Mouse (Mus musculus) heart, postnatal 0 days (tissue): ENCODE measurements at regions not wholly inside any gene's neighbourhood (a gene's known extent, or its start where the extent isn't known, plus 50 kb on each side); places are given as distances from the start of the nearest gene placed in this dataset.

Experiments used
- ATAC-seq: fragments of 200-750 bp; cut with Nextera tagmentation; 2 replicates; pipeline ENCODE4 v1.8.0; 2017; ENCODE audit warnings: low read depth, moderate number of reproducible peaks, moderate library complexity; ENCODE audit not compliant: insufficient read depth
- DNase-seq: peaks from one replicate; pipeline ENCODE4 v3.0.0-alpha.2; 2016; ENCODE audit warnings: low spot score
- H3K27ac ChIP-seq: fragments of 300-500 bp; sonication (generic); 2 replicates; pipeline ENCODE4 v1.5.1; 2014; ENCODE audit warnings: low read depth, mild to moderate bottlenecking
- H3K27me3 ChIP-seq: fragments of 300-500 bp; sonication (generic); 2 replicates; pipeline ENCODE4 v1.6.1; 2014; ENCODE audit warnings: low read length, mixed read lengths; ENCODE audit not compliant: control insufficient read depth, insufficient read depth
- H3K36me3 ChIP-seq: fragments of 300-500 bp; sonication (generic); replicated peaks from 2 replicates; pipeline ENCODE4 v1.6.1; 2014; ENCODE audit warnings: low read length, mixed read lengths; ENCODE audit not compliant: control insufficient read depth, insufficient read depth
- H3K4me1 ChIP-seq: fragments of 300-500 bp; sonication (generic); 2 replicates; pipeline ENCODE4 v1.6.1; 2014; ENCODE audit warnings: antibody characterized with exemption; ENCODE audit not compliant: control insufficient read depth, insufficient read depth
- H3K4me2 ChIP-seq: fragments of 300-500 bp; sonication (generic); 2 replicates; pipeline ENCODE4 v1.6.1; 2014; ENCODE audit warnings: low read depth, mild to moderate bottlenecking, low read length, moderate library complexity
- H3K4me3 ChIP-seq: fragments of 300-500 bp; sonication (generic); 2 replicates; pipeline ENCODE4 v1.5.1; 2014; ENCODE audit warnings: low read depth, low read length
- H3K9ac ChIP-seq: fragments of 300-500 bp; sonication (generic); replicated peaks from 2 replicates; pipeline ENCODE4 v1.6.1; 2014; ENCODE audit warnings: low read depth, low read length, mixed read lengths
- H3K9me3 ChIP-seq: fragments of 300-500 bp; sonication (generic); replicated peaks from 2 replicates; pipeline ENCODE4 v1.6.1; 2016; ENCODE audit warnings: low read length; ENCODE audit not compliant: control insufficient read depth
- CTCF ChIP-seq: IDR thresholded peaks from 2 replicates; pipeline ENCODE4 v1.5.1; 2016; ENCODE audit warnings: antibody characterized with exemption, control low read depth, low read depth
- EP300 ChIP-seq: IDR thresholded peaks from 2 replicates; pipeline ENCODE4 v1.6.1; 2016; ENCODE audit warnings: antibody characterized with exemption, low read depth
- WGBS: fragments of 180-500 bp; shearing (Covaris S2); extraction: QIAGEN DNeasy Blood & Tissue Kit; methylation state at CpG from one replicate; pipeline ENCODE4 v1.1.7; 2014; 5-methylcytosine and 5-hydroxymethylcytosine counted together

DNA sequence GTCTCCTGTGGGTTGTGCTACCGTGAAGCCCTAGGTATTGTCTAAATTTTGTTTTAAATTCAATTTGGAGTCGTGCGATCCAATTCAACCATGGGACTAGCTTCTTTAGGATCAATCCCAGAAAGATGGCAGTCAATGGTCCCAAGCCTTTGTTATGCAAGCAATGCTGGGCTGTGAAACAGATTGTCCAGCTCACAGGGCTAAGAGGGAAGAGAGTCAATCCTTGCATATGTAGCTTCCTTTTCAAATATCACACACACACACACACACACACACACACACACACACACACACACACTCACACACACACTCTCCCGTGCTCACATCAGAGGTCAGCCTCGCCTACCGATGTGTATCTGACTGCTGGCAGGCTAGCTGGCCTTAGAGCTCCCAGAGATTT lies 373.8 kb upstream of the Gm10131 start:
- Histone ChIP-seq H3K36me3 (no peaks in the 10 kb centered on the region), H3K9me3 (no peaks in the 10 kb centered on the region), H3K4me1 (no peaks in the 10 kb centered on the region), H3K9ac (no peak overlapping the region), H3K4me2 (no peak overlapping the region), H3K27me3 (no peaks in the 10 kb centered on the region), H3K4me3 (no peak overlapping the region), H3K27ac (no peak overlapping the region)
- 82% methylated on average over 6 of the region's 6 CpGs for WGBS
- ATAC-seq (no peak), DNase-seq (no peak)
- TF ChIP-seq EP300 (no peak), CTCF (no peak)

DNA sequence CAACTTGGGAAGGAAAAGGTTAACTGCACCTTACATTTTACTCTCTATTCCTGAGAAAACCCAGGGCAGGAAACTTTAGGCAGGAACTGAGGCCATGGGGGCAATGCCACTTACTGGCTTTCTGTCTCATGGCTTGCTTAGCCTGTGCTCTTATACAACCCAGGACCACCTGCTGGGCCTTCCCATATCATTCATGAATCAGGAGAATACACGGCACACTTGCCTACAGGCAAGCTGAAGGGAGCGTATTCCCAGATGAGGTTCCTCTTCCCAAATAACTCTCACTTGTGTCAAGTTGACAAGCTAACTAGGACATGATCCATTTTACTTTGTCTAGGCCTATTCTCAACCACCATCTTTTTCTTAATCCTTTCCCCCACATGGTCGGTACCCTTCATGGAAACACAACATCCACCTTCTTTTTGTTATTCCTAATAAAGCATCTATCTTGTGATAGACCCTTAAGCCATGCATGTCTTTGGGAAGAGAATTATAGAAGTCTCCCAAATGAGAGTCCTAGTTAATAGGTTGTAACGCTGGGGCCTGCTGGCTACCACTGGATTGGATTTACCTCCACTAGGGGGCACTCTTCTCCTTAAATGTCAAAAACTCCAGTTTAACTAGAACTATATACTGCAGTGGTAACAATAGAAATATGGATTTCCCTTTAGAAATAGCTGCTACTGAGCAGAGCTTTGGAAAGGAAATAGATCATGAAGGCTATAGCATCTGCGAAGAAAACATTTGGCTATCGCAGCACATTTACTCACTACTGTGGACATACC lies 373.2 kb upstream of the Gm10131 start:
- TF ChIP-seq CTCF (peak; percentile 70), EP300 (no peak)
- H3K27ac ChIP-seq: no peak overlapping the region
- H3K9ac ChIP-seq: no peak overlapping the region
- ATAC-seq (0 out of 2 replicates have a peak, but pooled peaks have one; percentile 66), DNase-seq (peak; percentile 60)
- no peaks in the 10 kb centered on the region for H3K27me3 ChIP-seq
- H3K4me2 ChIP-seq: no peak overlapping the region
- WGBS: 62% methylated on average over 6 of the region's 6 CpGs
- H3K9me3 ChIP-seq: no peaks in the 10 kb centered on the region
- no peaks in the 10 kb centered on the region for H3K4me1 ChIP-seq
- no peak overlapping the region for H3K4me3 ChIP-seq
- H3K36me3 ChIP-seq: no peaks in the 10 kb centered on the region

DNA sequence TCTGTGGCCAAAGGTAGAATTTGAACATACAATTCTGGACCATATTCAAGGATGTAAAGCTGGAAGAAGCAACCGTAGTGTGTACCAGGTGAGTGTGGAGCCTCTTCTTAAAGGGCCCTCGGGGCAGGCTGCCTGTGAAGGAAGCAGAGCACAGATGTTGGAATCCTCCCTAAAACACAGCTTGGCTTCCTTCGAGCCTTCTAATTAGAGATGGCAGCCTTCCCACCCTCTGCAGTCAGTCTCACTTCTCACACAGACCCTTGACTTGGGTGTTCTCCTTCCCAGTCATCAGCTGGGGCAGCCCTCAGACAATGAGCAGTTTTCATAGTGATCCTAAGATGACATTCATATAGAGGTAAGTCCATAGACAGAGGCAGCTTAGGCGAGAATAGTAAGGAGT lies 371.7 kb upstream of the Gm10131 start:
- H3K9ac ChIP-seq: no peak overlapping the region
- H3K27ac ChIP-seq: no peak overlapping the region
- no peaks in the 10 kb centered on the region for H3K4me1 ChIP-seq
- H3K4me3 ChIP-seq: no peak overlapping the region
- TF ChIP-seq EP300 (no peak), CTCF (no peak)
- 72% methylated on average over 4 of the region's 4 CpGs for whole genome bisulfite sequencing
- DNase-seq (no peak), ATAC-seq (no peak)
- no peaks in the 10 kb centered on the region for H3K9me3 ChIP-seq
- no peak overlapping the region for H3K4me2 ChIP-seq
- H3K27me3 ChIP-seq: no peaks in the 10 kb centered on the region
- H3K36me3 ChIP-seq: no peaks in the 10 kb centered on the region

DNA sequence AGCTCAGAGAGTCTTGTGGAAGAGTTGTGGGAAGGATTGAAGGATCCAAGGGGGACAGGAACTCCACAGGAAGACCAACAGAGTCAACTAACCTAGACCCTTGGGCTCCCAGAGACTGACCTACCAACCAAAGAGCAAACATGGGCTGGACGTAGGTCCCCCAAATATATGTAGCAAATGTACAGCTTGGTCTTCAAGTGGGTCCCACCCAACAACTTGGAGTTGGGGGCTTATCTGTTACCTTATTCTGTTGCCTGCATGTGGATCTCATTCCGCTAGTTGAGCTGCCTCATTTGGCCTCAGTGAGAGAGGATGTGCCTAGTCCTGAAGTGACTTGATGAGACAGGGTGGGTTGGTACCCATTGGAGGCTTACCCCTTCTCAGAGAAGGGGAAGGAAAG lies 371.1 kb upstream of the Gm10131 start:
- Histone ChIP-seq H3K36me3 (no peaks in the 10 kb centered on the region), H3K9me3 (no peaks in the 10 kb centered on the region), H3K4me1 (no peaks in the 10 kb centered on the region), H3K27ac (no peak overlapping the region), H3K27me3 (no peaks in the 10 kb centered on the region), H3K9ac (no peak overlapping the region), H3K4me2 (no peak overlapping the region), H3K4me3 (no peak overlapping the region)
- 97% methylated on average over 2 of the region's 2 CpGs for WGBS
- no peak for ATAC-seq
- no peak for DNase-seq
- TF ChIP-seq CTCF (no peak), EP300 (no peak)

DNA sequence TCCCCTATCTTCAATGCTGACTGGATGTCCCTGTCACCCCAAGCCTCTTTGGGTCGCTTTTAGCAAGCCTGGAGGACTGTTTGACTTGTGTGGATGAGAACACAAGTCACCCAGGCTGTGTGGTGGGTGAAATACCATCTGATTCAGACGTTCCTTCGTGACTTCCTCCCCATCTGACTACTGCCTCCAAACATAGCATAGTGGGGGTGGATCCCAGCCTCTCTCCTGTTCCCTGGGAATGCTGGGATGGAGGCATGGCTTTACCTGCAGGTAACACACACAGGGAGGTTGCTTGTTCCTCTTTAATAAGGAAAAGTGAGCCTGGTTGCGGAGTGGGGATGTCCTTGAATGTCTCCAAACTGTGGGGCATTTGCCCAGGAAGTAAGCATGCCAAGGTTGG lies 369.0 kb upstream of the Gm10131 start:
- H3K4me2 ChIP-seq: no peak overlapping the region
- no peak overlapping the region for H3K9ac ChIP-seq
- H3K27ac ChIP-seq: no peak overlapping the region
- DNase-seq: no peak
- H3K4me3 ChIP-seq: no peak overlapping the region
- no peak for ATAC-seq
- WGBS: 75% methylated on average over 4 of the region's 4 CpGs
- no peaks in the 10 kb centered on the region for H3K9me3 ChIP-seq
- TF ChIP-seq EP300 (no peak), CTCF (no peak)
- H3K27me3 ChIP-seq: no peaks in the 10 kb centered on the region
- H3K4me1 ChIP-seq: no peaks in the 10 kb centered on the region
- no peaks in the 10 kb centered on the region for H3K36me3 ChIP-seq

DNA sequence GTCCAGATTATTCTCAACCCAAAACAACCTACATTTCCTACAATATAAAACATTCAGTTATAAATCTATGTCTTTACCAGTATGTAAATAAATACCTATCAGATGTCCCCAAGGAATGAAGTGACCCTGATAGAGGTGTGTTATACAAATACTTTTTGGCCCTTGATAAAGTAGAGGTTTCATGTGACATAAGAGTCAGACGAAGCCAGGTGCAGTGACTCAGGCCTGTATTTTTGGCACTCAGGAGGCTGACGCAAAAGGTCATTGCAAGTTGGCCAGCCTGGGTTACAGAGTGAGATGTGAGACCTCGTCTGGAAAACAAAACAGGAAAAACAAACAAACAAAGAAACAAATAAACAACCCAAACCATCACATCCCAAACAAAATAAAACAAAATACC lies 367.4 kb upstream of the Gm10131 start:
- H3K4me1 ChIP-seq: peaks cover 10% of the 10 kb centered on the region
- ATAC-seq (no peak), DNase-seq (peak; percentile 45)

More for the DNA sequence above, 367.4 kb upstream of the Gm10131 start:
- WGBS: 31% methylated on average over 3 of the region's 3 CpGs
- 0 out of 2 replicates have a peak overlapping the region, but pooled peaks have one; percentile 53 for H3K27ac ChIP-seq
- H3K9ac ChIP-seq: no peak overlapping the region
- H3K9me3 ChIP-seq: no peaks in the 10 kb centered on the region
- no peak overlapping the region for H3K4me3 ChIP-seq
- no peaks in the 10 kb centered on the region for H3K36me3 ChIP-seq
- H3K4me2 ChIP-seq: no peak overlapping the region
- no peaks in the 10 kb centered on the region for H3K27me3 ChIP-seq
- TF ChIP-seq CTCF: no peak
- TF ChIP-seq EP300: no peak
